Mouse (Mus musculus): ENCODE measurements around the gene Dtnbp1. TPM values are rescaled to one million over a fixed set of nuclear protein-coding genes. Genes with fewer than 3 reads are reported as not detected.

The Dtnbp1 gene
- total RNA-seq, 2 experiments from 2014 or later, result 81.1 to 82.7 TPM

- no peak for DNase-seq
These were observed 53.4 kb downstream of the Dtnbp1 start for GRCm38 (mm10) chr13:44948320-44949250.

DNA sequence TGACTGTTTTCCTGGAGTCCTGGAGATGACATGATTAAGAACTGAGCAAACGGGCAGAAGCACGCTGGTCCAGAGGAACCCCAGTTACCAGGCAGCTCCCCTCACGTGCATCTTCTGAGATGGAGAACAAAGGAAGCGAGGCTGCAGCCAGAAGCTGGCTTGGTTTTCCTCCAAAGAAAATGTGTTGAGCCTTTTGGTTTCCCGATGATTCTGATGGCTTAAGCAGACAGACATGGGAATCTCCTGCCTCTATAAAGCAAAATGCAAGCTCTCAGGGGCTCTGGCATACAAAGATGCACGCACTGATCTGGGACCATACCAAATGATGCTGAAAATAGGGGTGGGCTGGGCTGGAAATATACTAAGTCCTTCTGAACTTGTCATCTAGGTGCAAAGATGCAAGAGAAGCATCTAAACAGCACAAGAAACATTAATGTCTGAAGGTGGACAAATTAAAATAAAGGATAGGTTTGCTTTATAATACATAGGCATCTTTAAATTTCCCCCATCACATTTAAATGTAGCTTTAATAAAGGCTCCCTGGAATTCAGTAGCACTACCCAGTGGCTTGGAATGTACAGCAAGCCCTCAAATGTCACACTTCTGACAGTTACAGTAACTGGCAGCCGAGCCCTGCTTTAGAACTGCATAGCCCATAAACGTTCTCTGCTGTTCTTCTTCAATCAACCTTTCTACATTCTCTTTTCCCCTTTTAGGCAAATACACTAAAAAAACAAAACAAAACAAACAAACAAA lies 54.9 kb downstream of the Dtnbp1 start:
- peak in 1 of 2 experiments; percentile 22 for DNase-seq

DNA sequence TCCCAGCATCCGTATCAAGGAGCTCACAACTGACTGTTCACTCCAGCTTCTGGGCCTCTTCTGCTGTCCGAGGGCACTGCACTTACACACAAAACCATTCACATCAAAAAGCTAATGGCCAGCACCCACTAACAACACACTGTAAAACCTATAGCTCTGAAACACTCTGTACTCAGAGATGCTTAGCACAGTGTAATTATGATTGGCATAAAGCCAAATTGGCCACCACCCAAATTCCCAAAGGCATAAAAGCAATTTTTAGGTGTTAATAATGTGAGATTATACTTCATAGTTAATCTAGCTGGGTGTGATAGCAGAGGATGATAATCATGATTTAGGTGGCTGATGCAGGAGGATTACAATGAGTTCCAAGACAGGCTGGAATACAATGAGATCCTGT lies 58.3 kb downstream of the Dtnbp1 start:
- DNase-seq, result no peak

DNA sequence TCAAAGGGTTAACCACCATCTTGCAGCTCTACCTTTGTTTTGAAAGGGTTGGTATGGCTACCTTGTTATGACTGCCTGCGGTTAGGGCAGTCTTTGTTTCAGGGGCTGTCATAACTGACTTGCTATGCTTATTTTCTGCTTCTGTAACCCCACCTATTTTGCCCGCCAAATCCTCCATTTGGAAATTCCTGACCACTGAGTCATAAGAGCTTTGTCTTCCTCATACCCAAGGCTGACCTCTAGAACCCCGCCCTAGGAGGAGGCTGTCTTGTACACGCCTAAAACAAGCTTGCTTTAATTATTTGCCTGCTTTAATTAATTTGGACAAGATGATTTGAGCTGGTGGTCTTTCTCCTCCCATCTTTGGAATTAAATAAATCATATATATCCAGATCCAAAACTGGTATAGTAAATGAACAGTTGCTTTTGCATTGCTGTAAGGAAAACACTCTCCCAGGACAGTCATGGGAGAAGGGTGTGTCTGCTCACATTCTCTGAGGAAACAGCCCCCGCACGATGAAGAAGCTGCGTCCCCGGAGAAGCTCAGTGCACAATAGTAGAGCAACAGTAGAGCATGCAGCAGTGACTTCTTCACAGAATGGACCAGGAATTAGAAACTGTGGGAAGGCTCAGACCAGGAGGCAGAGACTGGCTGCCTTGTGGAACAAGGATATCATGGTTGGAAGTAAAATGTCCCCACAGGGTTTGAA lies 62.5 kb downstream of the Dtnbp1 start:
- DNase-seq, result no peak

DNA sequence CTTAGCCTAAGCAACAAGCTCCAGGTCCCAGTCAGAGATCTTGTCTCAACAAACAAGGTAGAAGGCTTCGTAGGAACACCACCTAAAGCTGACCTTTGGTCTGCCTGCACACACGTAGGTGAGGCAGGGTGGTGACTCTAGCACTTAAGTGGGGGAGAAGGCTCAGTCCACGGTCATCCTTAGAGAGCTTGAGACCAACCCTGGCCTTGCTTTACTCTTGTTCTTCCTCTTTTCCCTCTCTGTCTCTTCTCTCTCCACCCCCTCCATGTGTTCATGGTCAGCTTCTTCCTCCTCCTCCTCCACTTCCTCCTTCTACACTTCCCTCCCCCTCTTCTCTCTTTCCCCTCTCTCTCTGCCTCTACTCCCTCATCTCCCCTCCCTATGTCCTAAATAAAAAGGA lies 64.3 kb downstream of the Dtnbp1 start:
- no peak for DNase-seq

GRCm38 (mm10) chr13:44933575-44933974 lies 68.4 kb downstream of the Dtnbp1 start:
- DNase-seq, result no peak

DNA sequence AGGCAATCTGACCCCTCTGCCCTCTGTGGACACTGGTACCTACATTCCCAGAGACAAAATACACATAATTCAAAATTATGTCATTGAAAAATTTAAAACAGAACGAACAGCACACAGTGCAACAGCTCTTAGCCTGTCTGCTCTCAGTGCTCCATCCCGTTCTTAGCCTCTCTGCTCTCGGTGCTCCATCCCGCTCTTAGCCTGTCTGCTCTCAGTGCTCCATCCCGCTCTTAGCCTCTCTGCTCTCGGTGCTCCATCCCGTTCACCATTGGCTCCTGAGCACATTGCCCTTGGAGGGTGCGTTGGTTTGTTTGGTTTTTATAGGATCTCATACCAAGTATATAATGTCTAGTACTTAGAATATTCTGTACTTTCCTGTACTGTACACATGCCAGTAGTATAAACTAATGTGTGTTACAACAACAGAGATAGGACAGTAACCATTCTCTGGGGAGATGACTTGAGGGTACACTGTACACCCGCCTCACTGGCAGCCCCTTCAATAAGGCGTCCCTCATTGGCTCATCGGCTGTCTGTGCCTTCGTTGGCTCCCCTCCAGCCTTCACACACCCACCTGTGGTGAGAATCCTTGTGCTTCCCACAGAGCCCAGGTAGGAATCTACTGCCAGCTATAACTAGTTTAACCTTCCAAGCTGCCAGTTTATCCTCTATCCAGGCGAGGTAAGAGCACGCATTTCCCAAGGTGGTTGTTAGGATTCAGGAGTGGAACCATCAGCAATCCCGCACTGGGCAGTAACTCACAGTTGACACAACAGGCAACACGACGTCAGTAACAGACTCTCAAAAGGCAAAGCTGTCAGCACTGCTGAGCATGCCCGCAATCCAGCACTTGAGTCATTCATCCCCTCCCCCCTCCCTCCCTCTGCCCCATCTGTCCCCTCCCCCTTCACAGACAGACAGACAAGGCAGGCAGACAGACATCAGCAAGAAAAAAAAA lies 69.4 kb downstream of the Dtnbp1 start:
- no peak for DNase-seq

GRCm38 (mm10) chr13:44926311-44926710 lies 75.6 kb downstream of the Dtnbp1 start:
- no peak for DNase-seq

GRCm38 (mm10) chr13:44925173-44925572 lies 76.8 kb downstream of the Dtnbp1 start:
- DNase-seq, result no peak

DNA sequence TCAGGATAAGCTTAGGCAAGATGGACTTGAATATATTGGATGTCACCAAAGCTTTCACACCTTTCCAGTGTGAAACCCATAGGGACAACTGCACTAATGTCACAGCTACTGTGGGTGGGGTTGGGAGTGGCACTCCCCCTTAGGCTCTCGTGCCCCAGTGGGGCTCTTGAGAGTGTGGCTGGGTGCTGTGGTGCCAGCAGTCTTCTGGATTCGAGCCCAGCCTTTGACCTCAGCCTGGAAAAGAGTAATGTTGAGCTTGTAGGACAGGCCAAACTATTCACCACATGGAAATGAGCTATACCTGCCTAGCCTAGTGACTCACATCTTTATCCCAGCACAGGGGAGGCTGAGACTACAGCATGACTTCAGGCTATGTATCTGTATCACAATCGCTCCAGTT lies 77.9 kb downstream of the Dtnbp1 start:
- no peak for DNase-seq

DNA sequence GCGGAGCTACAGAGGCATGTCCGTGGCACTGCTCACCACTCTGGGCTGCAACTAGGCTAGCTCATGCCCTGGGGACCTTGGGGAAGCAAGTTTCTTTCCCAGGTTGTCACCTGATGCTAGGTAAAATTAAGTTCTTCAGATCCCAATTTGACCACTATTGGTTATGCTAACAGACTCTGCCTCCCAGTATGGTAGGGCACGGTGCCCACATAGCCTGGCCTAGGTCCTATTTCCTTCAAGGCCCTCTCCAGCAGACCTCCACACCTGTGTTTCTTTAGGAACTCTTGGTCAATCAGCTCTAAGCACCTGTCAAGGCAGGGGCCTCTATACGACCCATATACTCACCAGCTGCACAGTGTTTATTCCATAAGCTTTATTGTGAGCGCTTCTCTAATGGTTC lies 80.2 kb downstream of the Dtnbp1 start:
- DNase-seq, result no peak

DNA sequence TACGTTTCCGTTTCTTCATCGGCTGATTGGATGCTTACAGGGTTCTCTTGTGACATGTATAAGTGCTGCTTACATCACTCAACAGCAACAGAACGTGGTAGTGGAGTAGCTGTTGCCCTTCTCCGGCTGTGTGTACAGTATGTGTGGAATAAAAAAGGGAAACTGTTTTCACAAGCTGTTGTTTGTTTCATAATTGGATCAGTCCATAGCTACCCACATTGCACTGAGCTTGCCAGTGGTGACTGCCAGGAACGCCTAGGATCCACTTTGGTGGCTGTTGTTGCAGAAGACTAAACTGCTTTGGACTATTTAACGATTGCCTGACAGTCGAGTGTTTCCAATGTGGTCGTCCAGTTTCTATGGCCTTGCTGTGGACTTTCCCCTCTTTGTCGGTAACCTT lies 80.9 kb downstream of the Dtnbp1 start:
- peak; percentile 37 to 42 for DNase-seq

DNA sequence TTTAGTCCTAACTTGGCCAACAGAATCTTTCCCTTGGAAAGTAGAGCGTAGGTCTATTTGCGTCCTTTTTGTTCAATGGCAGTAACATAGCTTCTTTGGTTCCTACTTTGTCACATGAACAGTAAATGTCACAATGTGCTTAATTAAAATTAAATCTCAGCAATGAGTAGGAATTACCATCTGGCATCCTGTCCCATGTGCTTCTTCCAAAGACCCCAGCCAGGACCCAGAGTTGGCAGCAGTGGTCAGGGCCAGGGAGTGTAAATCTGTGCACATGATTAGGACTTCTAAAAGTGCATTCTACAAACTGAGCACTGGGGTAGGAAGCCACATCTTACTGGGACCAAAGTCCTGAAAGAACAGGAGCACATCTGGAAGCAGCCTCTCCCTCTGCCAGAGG lies 83.7 kb downstream of the Dtnbp1 start:
- DNase-seq, result no peak

- DNase-seq, result no peak
These were observed 84.7 kb downstream of the Dtnbp1 start for GRCm38 (mm10) chr13:44917202-44917601.

- no peak for DNase-seq
These were observed 86.0 kb downstream of the Dtnbp1 start for GRCm38 (mm10) chr13:44915945-44916344.

DNA sequence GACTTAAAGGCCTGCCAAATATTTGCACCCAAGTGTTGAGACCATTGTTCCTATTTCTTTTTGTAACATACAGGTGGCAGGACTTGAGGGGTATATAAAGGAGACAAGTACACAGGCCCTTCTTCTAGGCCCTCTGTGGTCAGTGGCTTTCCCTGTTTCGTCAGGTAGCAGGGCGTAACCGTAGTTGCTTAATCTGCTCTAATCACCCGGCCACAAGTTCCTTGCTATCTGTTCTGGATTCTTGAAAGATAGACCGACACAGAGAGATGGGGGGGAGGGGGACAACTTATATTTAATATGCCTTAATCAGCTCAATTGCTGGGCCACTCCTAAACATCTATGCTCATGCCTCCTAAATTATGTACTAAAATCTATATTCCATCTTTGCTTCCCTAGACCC lies 86.6 kb downstream of the Dtnbp1 start:
- DNase-seq, result no peak

GRCm38 (mm10) chr13:44913560-44913959 lies 88.4 kb downstream of the Dtnbp1 start:
- no peak for DNase-seq

DNA sequence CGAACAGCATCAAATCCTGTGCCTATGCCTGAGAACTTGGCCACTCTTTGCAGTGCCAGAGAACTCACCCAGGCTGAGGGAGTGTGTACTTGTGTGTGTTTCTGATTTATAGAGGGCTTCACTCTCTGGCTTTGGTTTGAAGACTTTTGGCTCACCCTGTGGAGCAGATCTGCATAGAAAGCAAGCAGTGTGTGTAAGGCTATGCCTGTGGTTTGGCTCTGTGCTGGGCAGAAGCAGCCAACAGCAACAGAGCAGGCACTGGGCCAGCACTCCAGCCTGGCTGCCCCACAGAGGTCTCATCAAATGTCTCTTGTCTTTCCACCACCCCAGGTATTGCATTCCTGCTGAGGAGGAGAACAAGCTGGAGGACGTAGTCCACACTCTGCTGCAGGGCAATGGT lies 89.1 kb downstream of the Dtnbp1 start:
- DNase-seq, result no peak

- no peak for DNase-seq
These were observed 93.2 kb downstream of the Dtnbp1 start for GRCm38 (mm10) chr13:44908790-44909189.

- DNase-seq, result peak; percentile 85
These were observed 94.2 kb downstream of the Dtnbp1 start for GRCm38 (mm10) chr13:44907702-44908101.

GRCm38 (mm10) chr13:44906141-44906540 lies 95.8 kb downstream of the Dtnbp1 start:
- no peak for DNase-seq

GRCm38 (mm10) chr13:44904271-44904670 lies 97.7 kb downstream of the Dtnbp1 start:
- no peak for DNase-seq
